Mouse (Mus musculus) urinary bladder, postnatal 4 days (tissue): ENCODE measurements around the gene Avp.

ENCODE experiments used
- DNase-seq, 2 experiments: peaks; one replicate each; pipeline ENCODE4 v3.0.0; 2021 to 2022; ENCODE audit warnings: low spot score in 2 of 2

Avp gene

GRCm38 (mm10) chr2:130574960-130575359 is 7.4 kb downstream of the Avp start:
- DNase-seq, result no peak

GRCm38 (mm10) chr2:130569926-130570325 is 12.4 kb downstream of the Avp start:
- DNase-seq, result no peak

GRCm38 (mm10) chr2:130568921-130569320 is 13.4 kb downstream of the Avp start:
- no peak for DNase-seq

GRCm38 (mm10) chr2:130564983-130565382 is 17.4 kb downstream of the Avp start:
- DNase-seq, result no peak

- DNase-seq, result no peak
These were observed 18.3 kb downstream of the Avp start for GRCm38 (mm10) chr2:130564063-130564462.

- peak; percentile 91 for DNase-seq
These were observed 18.9 kb downstream of the Avp start, which contains the start of gene Mrps26 for GRCm38 (mm10) chr2:130563212-130564055. TSS of gene Mrps26 (plus strand) at chr2:130563742.

GRCm38 (mm10) chr2:130558015-130558414 is 24.3 kb downstream of the Avp start:
- DNase-seq, result no peak

- DNase-seq, result no peak
These were observed 24.9 kb downstream of the Avp start for GRCm38 (mm10) chr2:130557462-130557861.

- no peak for DNase-seq
These were observed 26.1 kb downstream of the Avp start for GRCm38 (mm10) chr2:130556292-130556691.

- no peak for DNase-seq
These were observed 27.5 kb downstream of the Avp start for GRCm38 (mm10) chr2:130554841-130555240.

GRCm38 (mm10) chr2:130546957-130547356 is 35.4 kb downstream of the Avp start:
- no peak for DNase-seq

- DNase-seq, result no peak
These were observed 42.1 kb downstream of the Avp start for GRCm38 (mm10) chr2:130540266-130540665.

- DNase-seq, result no peak
These were observed 43.3 kb downstream of the Avp start for GRCm38 (mm10) chr2:130538876-130539546.

- DNase-seq, result no peak
These were observed 45.5 kb downstream of the Avp start for GRCm38 (mm10) chr2:130536890-130537289.

- DNase-seq, result no peak
These were observed 47.3 kb downstream of the Avp start for GRCm38 (mm10) chr2:130535017-130535416.

- DNase-seq, result no peak
These were observed 50.2 kb downstream of the Avp start for GRCm38 (mm10) chr2:130532201-130532600.
